Mouse (Mus musculus) lung, postnatal 10 days (tissue): ENCODE measurements at regions not wholly inside any gene's neighbourhood (a gene's known extent, or its start where the extent isn't known, plus 50 kb on each side); places are given as distances from the start of the nearest gene placed in this dataset.
A peak's percentile ranks its signal among the peaks of the same experiment; 100 is the strongest.

Experiments used
- DNase-seq: peaks from one replicate; pipeline ENCODE4 v3.0.0; 2021

- DNase-seq: no peak
Observed at GRCm38 (mm10) chr9:120769056-120769455, 160.0 kb upstream of the Ctnnb1 start.

DNA sequence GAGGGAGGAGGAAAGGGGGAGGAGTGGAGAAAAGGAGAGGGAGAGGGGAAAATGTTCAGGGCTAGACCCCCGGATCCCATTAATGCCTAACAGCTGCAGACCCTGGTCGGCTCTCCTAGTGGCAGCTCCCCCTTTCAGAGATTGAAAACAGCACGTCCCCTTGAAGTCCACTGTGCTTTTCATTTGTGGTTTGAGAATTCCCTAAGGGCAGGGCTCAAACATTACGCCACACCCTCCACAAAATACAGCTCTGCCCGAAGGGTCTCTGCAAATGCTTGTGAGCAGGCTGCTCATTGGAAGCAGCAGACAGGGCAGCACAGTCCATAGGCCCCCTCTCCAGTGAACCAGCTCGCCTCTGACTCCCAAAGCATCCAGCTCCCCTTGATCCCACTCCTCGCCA, 159.3 kb upstream of the Ctnnb1 start:
- no peak for DNase-seq

- no peak for DNase-seq
Observed at GRCm38 (mm10) chr9:120770886-120771285, 158.1 kb upstream of the Ctnnb1 start.

DNA sequence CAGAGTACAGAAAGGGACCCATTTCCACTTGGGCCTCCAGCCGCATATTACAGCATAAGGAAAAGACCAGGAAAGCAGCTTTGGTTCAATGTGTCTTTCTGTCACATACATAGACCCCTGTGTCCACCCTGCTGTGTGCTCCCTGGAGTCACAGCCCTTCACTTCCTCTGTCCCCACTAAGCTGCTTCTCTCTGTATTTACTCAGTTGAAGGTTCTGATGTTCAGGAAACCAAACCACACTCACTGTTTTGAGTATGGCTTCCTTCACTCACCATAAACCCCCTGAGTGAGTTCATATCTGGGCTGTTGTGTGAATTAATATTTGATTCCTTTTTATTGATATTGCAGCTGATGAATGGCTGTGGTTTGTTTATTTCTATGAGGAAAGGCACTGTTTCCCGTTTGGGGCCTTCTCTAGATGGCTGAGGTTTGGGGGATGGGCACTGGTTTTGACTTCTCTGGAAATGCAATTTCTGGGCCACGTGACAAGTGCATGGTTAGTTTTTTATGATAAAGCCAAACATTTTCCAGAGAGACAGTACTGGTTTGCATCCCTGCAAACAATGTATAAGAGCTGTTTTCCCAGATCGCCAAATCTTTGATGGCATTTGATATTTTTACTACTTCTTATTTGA, 157.0 kb upstream of the Ctnnb1 start:
- DNase-seq: no peak

DNA sequence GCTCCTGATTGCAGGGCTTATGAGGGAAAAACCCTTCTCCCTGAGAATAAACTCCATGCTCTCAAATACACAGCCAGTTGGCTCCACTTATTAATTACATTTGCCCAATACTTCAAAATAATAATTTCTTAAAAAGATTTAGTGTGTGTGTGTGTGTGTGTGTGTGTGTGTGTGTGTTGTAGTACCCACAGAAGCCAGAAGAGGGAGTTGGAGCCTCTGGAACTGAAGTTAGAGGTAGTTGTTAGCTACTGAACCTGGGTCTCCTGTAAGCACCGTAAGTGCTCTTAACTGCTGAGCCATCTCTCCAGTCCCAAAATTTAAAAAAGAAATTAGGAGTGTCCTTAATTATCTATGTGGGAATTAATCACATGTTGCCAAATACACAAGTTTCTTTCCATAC, 154.8 kb upstream of the Ctnnb1 start:
- DNase-seq: peak; percentile 50

GRCm38 (mm10) chr9:120774772-120775171, 154.2 kb upstream of the Ctnnb1 start:
- no peak for DNase-seq

GRCm38 (mm10) chr9:120775721-120776120, 153.3 kb upstream of the Ctnnb1 start:
- DNase-seq: peak; percentile 23

DNA sequence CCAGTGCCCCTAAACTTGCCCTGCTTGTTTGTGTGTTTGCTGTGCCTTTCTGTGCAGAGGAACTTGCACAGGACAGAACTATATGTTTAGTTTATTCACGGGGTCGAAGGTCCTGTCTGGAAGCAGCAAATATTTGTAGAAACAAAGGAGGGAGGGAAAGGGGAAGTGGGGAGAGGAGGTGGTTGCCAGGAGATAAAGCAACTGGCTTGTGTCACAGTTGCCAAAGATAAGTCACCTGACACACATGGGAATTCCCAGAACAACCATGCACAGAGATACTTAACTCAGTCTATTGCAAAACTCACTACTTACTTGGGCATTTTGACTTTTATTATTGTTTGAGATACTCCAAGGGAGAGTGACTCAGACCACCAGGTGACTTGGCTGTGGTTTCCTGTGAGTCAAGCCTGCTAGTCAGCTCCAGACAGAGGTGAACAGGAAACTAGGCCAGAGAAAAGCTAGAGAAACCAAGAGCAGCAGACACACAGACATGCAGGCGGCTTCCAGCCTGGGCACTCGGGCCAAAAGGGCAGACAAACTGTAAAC, 152.5 kb upstream of the Ctnnb1 start:
- peak; percentile 66 for DNase-seq

GRCm38 (mm10) chr9:120777016-120777415, 152.0 kb upstream of the Ctnnb1 start:
- peak; percentile 24 for DNase-seq

DNA sequence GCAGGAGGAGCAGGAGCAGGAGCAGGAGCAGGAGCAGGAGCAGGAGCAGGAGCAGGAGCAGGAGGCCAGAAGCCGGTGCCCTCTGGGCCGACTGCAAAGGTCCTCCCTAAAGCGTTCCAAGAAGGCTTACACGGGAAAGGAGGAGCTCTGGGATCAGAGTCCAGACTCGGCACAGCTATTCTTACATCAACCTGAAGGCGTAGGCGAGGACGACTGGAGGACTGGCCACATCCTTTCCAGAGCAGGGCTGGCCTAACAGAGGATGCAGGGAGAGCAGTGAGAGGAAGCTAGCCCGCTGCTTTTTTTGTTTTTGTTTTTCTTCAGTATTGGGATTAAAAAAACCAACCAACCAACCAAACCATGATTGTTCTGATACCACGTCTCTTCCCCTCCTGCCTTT, 151.5 kb upstream of the Ctnnb1 start:
- peak; percentile 66 for DNase-seq

GRCm38 (mm10) chr9:120778423-120778822, 150.6 kb upstream of the Ctnnb1 start:
- peak; percentile 61 for DNase-seq

DNA sequence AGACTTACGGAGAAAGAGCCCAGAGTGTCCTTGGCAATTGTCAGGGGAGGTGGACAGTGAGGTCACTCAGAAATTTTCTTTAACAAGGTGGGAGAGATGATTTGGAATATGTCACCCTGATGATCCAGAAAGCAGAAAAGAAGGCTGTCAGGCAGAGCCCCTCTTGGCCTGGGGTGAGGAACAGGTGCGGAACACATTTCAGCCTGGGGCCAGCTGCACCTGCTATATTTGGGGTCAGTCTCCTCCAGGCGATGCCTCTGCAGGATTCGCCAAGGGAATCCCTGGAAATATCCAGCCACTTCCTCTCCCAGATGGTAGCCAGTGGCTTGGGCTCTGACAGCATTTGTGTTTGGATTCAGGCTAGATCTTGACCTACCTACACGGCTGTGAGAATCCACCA, 134.8 kb upstream of the Ctnnb1 start:
- DNase-seq: no peak

GRCm38 (mm10) chr9:120796111-120796880, 132.7 kb upstream of the Ctnnb1 start:
- DNase-seq: no peak

- DNase-seq: no peak
Observed at GRCm38 (mm10) chr9:120797996-120798663, 130.9 kb upstream of the Ctnnb1 start.

DNA sequence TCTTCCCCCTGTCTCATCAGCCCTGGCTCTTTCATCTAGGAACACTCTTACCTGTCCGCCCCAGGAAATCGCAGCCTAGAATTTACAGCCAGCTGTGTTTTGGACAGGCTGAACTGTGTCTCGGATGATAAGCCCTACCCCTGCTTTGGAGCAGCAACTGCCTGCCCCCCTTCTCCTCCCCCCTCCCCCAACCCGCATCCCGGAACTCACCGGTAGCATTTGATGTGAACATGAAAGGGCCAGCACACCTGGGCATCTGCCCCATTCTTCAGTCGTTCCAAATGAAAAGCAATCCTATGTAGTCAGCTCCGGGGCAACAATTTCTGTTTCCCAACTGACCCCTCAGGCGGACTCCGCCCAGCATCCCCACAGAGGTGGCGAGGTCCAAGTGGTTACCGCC, 130.1 kb upstream of the Ctnnb1 start:
- no peak for DNase-seq

DNA sequence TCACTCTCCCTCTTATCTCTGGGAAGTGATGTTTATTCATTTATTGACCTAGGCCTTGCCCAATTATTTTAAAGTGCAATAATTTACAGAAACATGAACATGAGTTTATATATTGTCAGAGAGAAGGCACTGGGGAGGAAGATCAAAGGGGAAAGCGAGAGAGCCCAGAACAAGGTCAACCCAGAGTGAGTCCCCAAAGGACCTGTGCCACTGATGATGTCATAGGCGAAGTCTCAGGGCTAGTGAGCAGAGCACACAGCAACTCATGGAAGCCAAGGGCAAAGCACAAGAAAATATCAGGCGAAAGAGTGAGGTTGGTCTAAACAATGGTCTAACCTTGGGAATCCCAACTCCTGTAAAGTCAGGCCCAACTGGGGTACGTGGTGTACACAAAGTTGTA, 126.4 kb upstream of the Ctnnb1 start:
- DNase-seq: no peak

DNA sequence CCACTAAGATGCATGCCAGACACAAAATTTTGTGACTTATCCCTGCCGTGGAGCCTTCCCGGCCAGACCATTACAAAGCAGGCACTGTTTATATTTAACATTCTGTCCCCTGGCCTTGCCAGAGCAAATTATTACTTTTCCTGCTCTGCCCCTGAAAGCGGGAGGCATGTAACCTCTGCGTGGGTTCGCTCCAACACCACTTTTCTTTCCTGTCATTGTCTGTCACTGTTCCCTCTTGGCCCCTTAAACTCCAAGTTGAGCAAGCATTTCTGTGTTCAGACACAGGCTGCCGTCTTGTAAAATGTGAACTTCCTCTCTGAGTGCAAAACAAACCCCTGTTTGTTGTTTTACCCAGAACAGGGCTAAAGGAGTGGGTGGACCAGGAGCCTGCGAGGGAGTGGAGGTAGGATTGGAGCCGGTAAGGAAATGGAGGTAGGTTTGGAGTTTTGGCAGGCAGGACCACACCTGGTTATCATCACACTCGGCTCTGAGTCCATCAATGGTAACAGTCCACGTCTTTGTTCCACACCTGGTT, 124.2 kb upstream of the Ctnnb1 start:
- DNase-seq: peak; percentile 55

DNA sequence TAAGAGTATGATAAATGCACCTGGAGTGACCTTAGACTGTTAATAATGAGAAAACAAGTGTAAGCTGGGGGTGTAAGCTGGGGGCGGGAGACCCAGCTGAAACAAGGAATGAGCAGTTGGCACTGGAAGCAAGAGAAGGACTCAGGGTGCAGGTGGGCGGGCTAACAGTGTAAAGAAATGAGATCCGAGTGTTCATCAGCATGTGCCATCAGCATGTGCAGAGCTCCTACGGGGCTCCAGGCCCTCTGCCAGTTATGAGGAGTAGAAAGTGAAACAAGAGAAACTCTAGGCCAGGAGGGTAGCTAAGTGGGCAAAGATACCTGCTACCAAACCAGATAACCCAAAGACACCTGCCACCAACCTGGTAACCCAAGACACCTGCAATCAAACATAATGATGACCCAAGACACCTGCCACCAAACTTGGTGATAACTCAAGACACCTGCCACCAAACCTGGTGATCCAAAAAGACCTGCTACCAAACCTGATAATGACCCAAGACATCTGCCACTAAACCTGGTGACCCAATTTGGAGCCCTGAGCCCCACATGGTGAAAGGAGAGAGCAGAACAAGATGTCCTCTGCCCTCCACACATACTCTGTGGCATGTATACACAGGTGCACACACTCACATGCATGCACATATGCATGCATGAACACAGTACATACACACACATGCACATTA, 120.1 kb upstream of the Ctnnb1 start:
- no peak for DNase-seq

DNA sequence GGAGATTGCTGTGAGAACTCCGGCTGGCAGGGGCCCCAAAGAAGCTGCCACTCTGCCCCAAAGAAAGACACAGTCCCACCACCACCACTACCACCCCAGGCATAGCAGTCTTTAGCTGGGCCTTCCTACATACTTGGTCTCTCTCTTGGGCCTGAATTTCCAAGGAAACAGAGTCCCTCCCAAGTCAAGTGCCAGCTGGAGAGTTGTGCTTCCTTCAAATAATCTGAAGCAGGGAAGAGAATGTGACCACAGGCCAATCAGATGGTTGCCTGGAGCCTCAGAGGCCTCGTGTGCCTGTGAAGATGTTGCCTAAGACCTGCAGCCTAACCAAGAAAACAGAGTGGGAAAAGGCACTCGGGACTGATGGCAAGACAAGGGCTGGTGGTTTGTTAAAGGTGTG, 117.5 kb upstream of the Ctnnb1 start:
- peak; percentile 43 for DNase-seq

GRCm38 (mm10) chr9:120812667-120813210, 116.3 kb upstream of the Ctnnb1 start:
- DNase-seq: no peak

- peak; percentile 40 for DNase-seq
Observed at GRCm38 (mm10) chr9:120814286-120814685, 114.7 kb upstream of the Ctnnb1 start.

- no peak for DNase-seq
Observed at GRCm38 (mm10) chr9:120818726-120819317, 110.2 kb upstream of the Ctnnb1 start.
